Mouse (Mus musculus): ENCODE data around the gene H2-D1. TPM values are rescaled to one million over a fixed set of nuclear protein-coding genes. Genes with fewer than 3 reads are reported as not detected.

The H2-D1 gene
- total RNA-seq, 2 experiments from 2014 or later = 34.3 to 40.7 TPM

DNA sequence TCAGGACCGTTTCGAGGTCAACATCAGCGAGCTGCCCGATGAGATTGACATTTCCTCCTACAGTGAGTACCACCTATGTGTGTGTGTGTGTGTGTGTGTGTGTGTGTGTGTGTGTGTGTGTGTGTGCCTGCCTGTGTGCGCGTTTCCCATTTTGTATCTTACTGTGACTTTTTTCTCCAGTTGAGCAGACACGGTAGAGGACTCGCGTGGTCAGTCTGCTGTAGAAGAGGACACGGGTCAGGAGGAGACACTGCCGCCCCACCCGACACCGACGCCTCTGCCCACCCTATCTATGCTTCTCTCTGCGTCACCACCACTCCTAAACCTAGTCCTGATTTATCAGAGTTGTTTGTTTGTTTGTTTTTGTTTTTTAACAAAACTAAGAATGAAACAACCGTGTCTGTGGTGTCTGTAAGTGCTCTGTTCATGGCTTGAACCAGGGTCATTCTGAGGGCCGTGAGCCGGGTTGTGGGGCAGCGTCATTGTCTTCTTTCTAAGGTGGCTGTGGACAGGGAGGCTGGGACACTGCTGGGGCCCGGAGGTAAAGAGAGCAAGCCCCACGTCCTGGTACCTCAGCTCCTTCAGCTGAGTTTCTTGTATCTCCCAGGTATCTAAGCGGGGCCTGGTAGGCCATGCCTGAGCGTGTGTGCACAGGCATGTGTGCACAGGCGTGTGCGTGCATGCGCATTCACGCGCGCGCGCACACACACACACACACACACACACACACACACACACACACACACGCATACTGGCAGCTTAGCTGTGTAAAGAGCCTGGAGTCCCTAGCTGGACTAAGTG lies 9.0 kb upstream of the H2-D1 start:
- intact Hi-C loops (cut with DNase I; ENCODE audit: low total_unique reads) = no loop called here
- no peak for DNase-seq

DNA sequence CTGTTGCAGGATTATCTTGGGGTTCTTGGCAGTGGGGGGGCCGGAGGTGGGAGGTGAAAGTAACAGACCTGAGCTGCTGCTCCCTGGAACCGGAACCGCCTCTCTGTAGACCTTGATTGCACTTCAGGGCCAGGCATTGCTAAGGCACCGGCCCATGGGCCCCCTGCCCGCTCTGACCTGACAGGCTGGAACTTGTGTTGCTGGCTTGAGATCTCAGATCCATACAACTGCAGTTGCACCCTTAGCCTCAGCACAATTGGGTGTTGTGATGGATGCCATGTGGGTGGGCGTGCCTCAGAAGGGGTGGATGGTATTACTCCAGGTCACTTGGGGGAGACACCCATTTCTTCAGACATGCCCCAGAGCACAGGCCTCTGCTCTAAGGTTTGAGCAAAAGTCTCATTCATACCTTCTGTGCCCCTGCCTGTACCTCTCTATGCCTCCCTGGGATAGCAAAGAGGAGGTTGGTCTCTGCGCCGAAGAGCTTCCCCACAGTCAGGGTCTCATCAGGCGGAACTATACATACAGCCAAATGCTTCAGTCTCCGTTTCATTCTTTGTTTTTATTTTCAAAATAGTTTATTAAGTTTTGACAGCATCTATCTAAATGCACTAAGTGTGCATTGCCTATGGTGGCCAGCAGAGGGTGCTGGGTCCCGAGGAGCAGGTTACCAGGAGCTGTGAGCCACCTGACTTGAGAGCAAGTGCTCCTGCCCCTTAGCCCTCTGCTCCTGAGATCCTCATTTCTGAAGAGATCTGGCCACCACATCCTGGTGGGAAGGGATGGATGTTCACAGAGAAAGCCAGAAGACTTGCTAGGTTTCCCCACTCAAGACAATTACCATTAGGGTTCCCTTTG lies 8.1 kb upstream of the H2-D1 start:
- DNase-seq = no peak
- intact Hi-C loops (cut with DNase I; ENCODE audit: low total_unique reads) = no loop called here

DNA sequence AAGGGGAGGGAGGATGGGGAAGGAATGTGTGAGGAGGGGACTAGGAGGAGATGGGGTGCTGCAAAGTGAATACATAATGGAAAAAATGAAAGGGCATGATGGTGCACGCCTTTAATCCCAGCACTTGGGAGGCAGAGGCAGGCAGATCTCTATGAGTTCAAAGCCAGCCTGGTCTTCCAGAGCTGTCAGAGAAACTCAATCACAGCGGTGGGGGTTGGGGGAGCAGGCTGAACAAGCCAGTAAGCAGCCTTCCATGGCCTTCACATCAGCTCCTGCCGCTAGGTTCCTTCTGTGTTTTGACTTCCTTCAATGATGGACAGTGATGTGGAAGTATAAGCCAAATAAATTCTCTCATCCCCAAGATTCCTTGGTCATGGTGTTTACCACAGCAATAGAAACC lies 7.2 kb upstream of the H2-D1 start:
- DNase-seq = no peak
- intact Hi-C loops (cut with DNase I; ENCODE audit: low total_unique reads) = no loop called here

DNA sequence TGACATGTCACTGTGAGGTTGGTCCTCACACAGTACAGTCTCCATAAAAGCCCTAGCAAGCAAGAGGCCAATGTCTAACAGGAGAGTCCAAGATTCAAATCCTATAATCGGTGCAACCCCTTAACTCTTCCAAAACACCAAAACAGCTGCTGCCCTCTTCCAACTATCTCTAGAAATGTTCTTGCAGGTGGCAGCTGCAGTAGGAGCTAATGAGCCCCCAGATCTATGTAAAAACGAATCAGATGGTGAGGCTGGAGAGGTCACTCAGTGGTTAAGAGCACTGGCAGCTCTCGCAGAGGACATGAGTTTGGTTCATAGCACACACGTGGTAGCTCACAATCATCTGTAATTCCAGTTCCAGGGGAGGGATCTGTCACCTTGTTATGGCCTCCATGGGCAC lies 6.8 kb upstream of the H2-D1 start:
- intact Hi-C loops (cut with DNase I; ENCODE audit: low total_unique reads) = no loop called here

DNA sequence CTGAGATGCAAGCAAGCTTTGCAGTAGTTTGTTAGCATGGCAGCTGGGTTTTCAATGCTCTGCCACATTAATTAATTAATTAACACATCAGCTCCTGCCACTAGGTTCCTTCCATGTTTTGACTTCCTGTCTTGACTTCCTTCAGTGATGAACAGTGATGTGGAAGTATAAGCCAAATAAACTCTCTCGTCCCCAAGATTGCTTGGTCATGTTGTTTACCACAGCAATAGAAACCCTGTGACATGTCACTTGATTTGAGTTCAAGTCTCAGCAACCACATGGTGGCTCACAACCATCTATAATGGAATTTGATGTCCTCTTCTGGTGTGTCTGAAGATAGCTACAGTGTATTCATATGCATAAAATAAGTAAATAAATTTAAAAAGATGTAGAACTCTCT lies 5.2 kb upstream of the H2-D1 start:
- intact Hi-C loops (cut with DNase I; ENCODE audit: low total_unique reads) = no loop called here

More for the DNA sequence above, 6.8 kb upstream of the H2-D1 start:
- DNase-seq = no peak

DNA sequence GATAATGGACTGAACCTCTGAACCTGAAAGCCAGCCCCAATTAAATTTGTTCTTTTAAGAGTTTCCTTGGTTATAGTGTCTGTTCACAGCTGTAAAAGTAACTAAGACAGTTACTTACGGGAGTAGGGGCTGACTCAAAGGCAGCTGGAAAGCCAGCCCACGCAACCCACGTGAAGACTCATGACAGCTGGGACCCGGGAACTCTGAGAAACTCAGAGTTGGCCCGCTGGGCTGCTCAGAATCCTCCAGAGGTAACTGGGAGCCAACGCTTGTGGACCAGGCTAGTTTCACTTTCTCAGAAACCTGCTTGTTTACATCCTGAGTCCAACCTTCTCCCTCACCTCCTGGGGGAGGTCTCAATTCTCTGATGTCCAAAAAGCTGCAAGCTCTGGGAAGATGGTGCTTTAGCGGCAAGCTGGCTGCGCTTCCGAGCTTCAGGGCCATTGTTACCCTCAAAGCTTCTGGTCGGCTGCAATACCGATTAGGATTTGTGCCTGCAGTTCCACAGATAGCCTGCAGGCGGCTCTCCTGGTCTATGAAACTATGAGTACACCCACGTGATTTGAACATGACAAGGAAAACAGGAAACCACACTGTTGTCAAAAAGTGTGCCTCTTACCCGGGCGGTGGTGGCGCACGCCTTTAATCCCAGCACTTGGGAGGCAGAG lies 4.6 kb upstream of the H2-D1 start:
- DNase-seq = peak; percentile 90
- intact Hi-C loops (cut with DNase I; ENCODE audit: low total_unique reads) = no loop called here

More for the DNA sequence above, 5.2 kb upstream of the H2-D1 start:
- DNase-seq = no peak

DNA sequence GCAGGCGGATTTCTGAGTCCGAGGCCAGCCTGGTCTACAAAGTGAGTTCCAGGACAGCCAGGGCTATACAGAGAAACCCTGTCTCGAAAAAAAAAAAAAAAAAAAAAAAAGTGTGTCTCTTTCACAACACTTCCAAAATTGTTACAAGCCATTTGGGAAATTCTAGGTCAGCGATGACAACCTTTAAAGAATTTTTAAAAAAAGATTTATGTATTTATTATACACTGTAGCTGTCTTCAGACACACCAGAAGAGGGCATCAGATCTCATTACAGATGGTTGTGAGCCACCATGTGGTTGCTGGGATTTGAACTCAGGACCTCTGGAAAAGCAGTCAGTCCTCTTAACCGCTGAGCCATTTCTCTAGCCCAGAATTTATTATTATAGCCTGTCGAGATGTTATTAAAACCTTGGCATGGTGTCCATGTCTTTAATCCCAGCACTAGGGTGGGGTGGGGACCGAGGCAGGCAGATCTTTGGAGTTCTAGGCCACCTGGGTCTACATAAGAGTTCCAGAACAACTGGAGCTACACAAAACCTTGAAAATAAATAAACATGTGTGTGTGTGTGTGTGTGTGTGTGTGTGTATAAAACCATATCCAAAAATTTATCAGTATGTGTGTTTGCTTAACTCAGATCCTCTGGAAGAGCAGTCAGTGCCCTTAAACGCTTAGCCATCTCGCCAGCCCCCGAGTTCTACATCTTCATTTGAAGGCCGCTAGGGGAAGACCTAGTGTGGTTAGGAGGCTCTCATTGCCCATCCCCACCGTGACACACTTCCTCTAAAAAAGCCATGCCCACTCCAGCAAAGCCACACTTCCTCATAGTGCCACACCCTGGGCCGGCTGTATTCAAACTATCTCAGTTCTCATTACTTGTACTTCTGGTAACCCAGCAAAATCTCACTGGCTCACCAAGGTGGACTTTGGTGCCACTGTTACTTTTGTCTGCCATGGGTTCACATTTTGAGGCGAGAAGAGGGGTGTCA lies 3.7 kb upstream of the H2-D1 start:
- intact Hi-C loops (cut with DNase I; ENCODE audit: low total_unique reads) = no loop called here
- DNase-seq = no peak

DNA sequence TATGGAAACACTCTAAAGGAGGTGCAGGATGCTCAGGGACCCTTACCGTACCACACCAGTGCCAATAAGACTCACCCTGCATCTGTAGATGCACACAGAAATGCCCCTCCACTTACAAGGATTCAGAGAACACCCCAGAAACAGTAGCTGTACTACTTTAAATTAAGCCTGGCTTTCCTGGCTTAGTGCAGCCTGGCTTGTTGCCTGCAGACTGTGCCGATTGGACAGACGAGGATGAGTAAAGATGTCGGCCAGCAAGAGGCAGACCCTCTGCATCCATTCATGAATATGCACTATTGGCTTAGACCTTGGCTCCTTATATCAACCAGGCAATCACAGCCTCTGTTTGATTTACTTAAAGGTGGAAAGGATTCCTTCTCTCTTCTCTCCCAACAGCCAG lies 2.9 kb upstream of the H2-D1 start:
- no peak for DNase-seq
- intact Hi-C loops (cut with DNase I; ENCODE audit: low total_unique reads) = no loop called here

DNA sequence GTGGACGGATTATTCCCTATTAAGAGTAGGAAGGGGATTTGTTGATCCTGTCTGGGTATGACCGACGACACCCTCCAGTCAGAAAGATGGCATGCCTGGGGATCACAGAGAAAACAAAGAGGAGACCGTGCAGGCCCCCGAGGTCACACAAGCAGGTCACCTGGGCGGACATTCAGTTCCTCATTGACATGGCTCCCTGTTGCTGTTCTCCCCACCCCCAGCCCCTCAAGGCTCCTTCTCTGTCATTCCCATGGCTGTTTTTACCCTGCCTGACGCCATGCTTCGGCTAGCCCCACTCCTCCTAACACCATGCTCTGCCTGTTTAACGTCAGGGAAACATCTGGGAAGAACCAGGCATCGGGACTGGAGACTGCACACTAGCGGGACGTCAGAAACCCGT lies 879 bp upstream of the H2-D1 start:
- no peak for DNase-seq
- intact Hi-C loops (cut with DNase I; ENCODE audit: low total_unique reads) = no loop called here

DNA sequence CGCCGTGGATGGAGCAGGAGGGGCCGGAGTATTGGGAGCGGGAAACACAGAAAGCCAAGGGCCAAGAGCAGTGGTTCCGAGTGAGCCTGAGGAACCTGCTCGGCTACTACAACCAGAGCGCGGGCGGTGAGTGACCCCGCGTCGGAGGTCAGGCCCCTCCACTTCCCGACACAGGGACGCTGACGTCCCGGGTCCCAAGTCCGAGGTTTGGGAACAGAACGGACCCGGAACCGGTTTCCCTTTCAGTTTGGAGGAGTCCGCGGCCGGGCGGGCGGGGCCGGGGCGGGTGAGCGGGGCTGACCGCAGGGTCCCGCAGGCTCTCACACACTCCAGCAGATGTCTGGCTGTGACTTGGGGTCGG lies 973 bp downstream of the H2-D1 start:
- intact Hi-C loops (cut with DNase I; ENCODE audit: low total_unique reads) = no loop called here

DNA sequence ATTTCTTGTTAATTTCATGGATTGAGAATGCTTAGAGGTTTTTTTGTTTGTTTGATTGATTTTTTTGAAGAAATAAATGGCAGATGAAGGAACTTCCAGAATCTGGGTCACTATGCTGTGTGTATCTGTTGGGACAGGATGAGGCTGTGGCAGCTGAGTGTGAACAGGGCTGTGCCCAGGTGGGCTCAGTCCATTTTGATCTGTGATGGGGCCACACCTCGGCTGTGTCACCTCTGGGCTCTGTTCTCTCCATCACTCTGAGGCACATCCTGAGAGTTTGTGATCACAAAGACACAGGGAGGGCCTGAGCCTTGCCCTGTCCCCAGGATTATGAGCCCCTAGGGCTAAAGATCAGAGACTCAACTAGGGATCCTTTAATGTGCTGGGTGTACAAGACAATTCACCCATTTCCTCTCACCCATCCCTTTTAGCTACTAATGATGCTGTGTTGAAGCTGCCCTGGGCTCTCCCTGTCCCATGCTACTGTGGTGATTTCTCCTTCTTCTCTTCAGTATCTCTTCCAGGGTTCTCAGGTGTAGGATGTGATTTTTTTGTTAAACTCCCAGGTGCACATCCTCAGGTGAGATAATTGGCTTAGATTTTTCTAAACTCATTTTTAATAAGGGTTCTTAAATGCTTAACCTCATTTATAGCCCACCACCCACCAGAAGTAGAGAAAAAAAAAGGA lies 5.0 kb downstream of the H2-D1 start:
- no peak for DNase-seq
- intact Hi-C loops (cut with DNase I; ENCODE audit: low total_unique reads) = loop anchor here (5.0 kb wide), 1 partner anchor 1310 kb away; the partner anchor contains the start of genes Rps18 and Vps52

More for the DNA sequence above, 973 bp downstream of the H2-D1 start:
- no peak for DNase-seq

DNA sequence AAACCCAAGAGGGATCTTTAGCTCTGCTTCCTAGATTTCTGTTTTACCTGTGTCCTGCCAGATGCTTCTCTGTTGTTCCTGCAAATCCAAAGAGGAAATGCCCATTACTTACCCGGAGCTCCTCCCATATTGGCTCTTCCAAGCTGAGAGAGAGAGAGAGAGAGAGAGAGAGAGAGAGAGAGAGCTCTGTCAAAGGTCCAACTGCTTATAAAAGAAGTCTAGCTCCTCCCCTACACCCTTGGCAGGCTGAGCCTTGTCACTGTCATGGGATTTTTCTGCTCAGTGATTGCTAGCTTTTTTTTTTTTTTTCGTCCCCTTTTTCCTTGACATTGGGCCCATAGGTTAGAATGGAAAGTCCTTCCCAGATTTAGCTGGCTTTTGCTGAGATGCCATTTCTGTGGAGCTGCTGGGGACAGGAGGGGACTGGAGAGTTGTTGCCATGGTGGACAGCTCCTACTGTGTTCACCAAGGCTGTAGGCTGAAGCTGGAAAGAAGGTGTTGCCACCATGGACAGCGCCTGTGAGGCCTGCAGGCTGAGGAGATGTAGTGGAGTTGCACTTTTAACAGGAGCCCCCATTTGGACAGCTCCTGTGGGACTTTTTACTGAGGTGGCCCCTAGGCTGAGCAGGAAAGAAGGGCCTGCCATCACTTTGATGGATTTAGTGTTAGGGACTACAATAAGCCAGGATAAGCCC lies 7.3 kb downstream of the H2-D1 start:
- intact Hi-C loops (cut with DNase I; ENCODE audit: low total_unique reads) = loop anchor here (2.0 to 5.0 kb wide), 3 partner anchors 1275 to 1312 kb away; partner anchors contain the start of genes Rps18 and Vps52
- DNase-seq = no peak

DNA sequence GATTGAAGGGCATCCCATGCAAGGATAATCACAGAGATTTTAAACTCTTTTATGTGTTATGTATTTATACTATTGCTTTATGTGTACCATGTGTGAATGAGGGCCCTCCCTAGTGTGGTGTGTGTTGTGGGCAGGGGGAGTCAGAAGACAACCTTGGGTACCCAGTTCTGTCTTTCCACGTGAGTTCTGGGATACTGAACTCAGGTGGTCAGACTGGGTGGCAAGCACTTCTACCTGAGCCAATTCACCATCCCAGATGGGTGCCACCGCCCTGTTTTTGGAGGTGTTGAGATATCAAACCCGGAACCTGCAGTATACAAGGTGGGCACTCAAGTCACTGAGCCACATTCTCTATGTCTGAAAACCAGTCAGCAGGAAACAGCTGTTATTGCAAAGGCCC lies 9.7 kb downstream of the H2-D1 start:
- intact Hi-C loops (cut with DNase I; ENCODE audit: low total_unique reads) = loop anchor here (5.0 kb wide), 1 partner anchor 1300 kb away; no protein-coding TSS in a partner anchor
- no peak for DNase-seq

DNA sequence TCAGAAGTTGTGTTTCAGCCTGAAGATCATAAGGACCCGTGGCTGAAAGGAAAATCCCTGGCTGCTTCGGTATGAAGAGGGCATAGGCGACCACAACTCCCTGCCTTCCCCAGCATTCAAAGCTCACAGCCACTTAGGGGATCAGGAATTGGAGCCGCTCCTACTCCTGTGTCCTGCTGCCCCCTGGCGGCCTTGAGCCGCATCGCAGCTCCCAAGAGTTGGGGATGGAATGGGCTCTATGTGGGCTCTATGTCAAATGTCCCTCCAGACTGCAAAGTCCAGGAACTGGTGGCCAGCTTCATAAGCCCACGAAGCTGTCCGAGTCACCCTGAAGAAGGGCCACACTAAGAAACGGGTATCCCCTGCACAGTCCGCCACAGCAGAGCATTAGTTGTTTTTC lies 12.2 kb downstream of the H2-D1 start:
- DNase-seq = peak; percentile 82
- intact Hi-C loops (cut with DNase I; ENCODE audit: low total_unique reads) = loop anchor here (5.0 kb wide), 1 partner anchor 1302 kb away; no protein-coding TSS in a partner anchor

DNA sequence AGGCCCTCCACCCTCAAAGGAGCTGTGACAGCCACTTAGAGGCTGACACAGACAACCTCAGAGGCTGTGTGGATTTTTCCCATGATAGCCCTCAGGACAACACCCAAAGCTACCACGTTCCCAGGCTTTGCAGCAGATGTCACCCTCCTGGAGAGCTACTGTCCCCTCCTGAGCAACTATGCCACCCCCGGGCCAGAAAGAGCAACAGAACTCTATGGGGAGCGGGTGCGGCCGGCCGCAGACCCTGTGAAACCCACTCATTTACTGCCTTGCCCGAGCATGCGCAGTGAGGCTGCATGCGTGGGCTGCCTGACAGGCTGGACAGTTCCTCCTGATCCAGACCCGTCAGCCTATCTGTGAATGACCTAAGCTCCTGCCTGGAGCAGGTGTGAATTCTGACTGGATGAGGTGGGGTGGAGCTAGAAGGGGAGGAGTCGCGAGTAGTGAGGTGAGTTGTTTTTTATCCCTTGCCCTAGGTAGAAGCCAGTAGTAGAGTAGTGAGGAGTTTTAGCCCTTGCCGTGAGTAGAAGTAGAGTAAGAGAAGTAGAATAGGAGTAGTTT lies 13.9 kb downstream of the H2-D1 start:
- intact Hi-C loops (cut with DNase I; ENCODE audit: low total_unique reads) = no loop called here
- no peak for DNase-seq

DNA sequence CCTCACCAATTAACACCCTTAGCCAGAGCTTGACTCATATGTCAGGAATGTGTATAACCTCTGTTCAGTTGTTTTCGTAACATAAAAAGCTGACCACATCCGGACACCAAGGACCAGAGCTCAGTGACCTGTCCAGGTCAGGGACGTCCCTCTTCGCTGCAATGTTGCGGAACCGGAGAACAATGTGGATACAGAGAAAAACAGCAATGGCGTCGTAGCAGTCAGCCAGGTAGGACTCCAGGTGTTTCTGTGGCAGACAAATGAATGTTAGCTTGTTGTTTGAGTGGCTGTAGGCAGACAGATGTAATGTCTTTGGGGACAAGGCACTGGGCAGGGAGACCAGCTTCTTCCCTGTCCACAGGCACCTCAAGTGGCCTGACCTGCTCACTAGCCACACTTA lies 15.5 kb downstream of the H2-D1 start:
- intact Hi-C loops (cut with DNase I; ENCODE audit: low total_unique reads) = loop anchor here (2.0 kb wide), 1 partner anchor 1317 kb away; no protein-coding TSS in a partner anchor
- no peak for DNase-seq

DNA sequence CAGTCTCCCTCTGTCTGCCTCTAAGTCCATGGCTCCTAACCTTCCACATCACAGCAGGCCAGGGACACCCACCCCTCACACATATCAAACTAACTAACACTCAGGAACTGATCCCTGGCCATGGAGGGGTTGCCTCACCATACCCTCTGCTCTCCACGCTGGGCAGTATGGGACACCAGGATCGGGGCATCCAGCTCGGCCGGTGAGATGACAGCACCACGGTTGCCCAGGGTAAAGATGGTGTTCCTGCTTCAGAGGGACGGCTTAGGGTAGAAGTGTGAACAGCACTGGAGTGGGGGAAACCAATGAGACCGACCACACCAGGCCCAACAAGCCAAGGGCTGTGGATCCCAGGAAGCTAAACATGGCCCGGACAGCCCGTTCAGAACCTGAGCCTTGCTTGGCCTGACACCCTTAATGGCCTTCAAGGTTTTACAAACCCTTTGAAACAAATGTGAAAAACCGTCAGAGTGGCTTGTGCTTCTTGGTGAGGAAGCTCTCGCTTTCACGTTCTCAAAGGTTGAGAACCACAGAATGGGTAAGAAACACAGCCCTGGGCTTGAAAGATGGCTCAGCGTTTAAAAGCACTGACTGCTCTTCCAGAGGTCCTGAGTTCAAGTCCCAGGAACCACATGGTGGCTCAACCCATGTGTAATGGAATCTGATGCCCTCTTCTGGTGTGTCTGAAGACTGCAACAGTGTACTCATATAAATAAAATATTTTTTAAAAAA lies 16.6 kb downstream of the H2-D1 start:
- intact Hi-C loops (cut with DNase I; ENCODE audit: low total_unique reads) = loop anchor here (2.0 kb wide), 1 partner anchor 1318 kb away; no protein-coding TSS in a partner anchor
- no peak for DNase-seq

All from gastrocnemius, postnatal 14 days (tissue).